Mouse (Mus musculus): ENCODE results near the gene Sorbs1.

Gene Sorbs1

DNA sequence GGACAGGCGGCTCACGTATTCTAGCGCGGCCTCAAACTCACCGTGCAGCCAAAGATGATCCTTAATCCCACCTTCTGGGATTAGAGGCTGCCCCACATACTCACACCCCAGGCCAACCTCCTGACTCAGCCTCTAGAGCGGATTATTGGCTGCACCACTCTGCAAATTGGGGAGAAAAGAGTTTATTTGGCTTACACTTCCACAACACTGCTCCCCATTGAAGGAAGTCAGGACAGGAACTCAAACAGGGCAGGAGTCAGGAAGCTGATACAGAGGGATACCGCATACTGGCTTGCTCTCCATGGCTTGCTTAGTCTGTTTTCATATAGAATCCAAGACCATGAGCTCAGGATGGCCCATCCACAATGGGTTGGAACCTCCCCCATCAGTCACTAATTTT, 797 bp upstream of the Sorbs1 start:
- no peak for DNase-seq (ENCODE audit: low read depth, low spot score)

DNA sequence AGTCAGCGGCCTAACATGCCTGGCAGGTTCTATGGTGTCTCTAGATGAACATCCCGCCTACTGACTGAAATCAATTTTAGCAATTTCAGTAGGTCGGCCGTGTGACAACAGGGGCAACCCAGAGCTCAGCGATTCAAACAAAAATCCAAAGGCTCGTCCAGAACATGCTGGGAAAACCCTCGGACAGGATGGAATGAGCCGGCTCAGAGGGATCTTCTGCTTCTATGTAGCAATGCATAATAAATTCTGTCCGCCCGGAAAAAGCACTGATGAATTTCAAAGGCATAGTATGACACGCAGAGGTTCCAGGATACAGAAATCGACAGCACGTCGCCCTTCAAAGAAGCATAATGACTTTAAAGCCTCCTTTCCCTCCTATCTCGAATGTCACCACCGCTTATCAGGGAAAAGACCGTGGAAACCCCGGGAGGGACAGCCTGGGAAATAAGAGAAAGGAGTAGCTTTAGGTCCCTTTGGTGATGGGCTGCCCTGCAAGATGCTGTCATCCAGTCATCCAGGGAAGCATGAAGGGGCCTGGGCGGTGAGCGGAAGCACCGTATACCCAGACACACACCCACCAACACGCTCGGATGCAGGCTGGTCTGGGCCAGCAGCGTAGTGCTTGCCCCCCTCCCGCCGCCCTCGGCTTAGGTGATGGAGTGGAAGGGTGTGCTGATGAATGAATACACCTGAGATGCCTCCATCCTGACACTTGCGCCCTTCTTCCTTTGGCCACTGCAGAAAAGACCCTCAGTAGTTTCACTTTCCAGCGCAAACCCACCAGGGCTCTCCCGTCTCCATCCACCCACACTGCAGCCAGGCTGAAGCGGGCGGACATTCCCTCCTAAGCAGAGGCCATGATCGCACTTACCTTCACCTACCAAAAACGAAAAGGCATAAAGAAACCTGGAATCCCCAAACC, 818 bp downstream of the Sorbs1 start:
- DNase-seq (ENCODE audit: low read depth, low spot score) = peak; percentile 30

DNA sequence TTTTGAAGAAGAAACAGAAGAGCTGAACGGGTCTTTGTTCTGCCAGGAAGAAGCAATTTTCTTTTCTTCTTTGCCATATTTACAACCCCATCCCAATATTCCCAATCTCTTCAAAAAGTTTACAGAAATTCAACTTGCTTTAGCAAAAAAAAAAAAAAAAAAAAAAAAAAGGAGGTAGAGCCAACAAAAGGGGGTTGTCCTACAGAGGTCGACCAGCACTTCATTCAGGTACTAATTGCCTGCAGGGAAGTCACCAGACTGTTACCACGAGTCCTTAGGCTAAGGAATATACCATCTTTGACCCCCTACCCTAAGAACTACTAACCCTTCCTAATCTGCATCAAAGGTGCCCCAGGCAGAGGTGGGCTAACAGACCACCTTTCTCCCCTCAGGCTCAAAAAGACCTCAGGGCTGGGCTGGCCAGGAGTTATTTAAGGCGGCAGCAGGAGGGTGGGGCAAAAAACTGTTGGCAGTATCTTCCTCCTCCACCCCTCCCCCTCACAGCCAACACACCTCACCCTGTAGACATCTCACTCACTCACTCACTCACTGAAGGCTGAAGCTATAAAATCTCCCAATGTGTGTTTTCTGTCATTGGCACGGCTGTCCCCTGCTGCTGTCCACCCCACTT, 1.8 kb downstream of the Sorbs1 start:
- no peak for DNase-seq (ENCODE audit: low read depth, low spot score)

DNA sequence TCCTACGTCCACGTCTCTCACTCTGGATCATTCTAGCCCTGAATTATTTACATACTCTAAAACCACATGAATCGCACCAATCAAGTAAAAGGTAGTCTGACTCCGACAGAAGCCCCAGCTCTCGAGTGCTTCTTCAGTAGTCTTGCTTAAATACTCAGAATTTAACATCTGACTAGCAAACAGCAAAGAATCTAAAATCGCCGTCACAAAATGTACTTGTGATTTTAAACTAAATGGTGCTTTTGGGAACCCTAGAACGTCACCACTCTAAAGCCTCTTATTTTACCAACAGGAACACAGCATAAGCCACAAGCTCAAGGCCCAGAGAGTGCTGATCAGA, 2.5 kb downstream of the Sorbs1 start:
- DNase-seq (ENCODE audit: low read depth, low spot score) = no peak

- DNase-seq (ENCODE audit: low read depth, low spot score) = no peak
Measured at GRCm38 (mm10) chr19:40510387-40511099, 3.0 kb downstream of the Sorbs1 start.

DNA sequence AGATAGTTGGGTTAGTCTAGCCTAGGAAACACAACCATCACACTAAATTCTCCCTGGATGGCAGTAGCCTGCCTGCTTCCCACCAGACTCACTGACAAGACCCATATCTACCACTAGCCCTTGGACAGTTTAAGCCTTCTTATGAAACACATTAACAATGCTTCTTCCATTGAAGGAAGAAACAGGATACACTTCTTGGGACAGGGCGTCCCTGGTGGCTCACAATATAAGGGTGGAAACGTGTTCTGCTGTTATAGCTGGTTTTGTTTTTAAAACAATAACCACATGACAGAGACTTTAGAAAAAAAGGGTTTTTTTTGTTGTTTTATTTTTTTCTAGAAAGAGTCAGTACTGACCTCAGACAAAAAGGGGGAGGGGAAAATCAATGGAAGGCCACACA, 4.3 kb downstream of the Sorbs1 start:
- DNase-seq (ENCODE audit: low read depth, low spot score) = no peak

DNA sequence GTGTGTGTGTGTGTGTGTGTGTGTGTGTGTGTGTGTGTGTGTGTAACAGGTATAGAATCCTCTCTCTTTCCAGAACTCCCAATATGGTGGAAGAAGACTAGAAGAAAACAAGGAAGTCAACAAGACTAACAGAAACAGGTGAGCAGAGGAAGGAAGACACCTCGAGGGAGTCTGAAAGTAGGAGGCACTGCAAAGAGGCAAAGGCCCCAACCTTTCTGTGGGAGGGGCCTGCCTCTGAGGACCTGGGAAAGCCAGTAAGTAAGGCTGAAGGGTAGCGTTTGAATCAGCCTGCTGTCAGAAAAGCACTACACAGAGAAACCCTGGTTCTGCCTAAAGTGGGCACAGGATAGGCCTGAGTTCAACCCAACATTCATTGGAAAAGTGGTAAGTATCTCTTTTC, 4.7 kb downstream of the Sorbs1 start:
- DNase-seq (ENCODE audit: low read depth, low spot score) = no peak

DNA sequence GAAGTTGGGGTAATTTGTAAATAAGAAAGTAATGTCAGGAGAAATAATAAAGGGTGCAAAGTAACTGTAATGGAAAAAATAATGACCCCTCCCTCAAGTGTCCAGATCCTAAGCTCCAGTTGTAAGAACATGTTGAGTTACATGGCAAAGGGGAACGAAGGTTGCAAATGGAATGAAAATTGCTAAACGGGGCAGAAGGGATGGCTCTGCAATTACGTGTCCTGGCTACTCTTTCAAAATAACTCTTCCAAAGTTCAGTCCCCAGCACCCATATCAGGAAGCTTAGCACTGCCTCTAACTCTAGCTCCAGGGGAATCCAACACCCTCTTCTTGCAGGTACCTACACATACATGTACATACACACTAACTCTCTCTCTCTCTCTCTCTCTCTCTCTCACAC, 6.6 kb downstream of the Sorbs1 start:
- no peak for DNase-seq (ENCODE audit: low read depth, low spot score)

GRCm38 (mm10) chr19:40504336-40504735, 9.2 kb downstream of the Sorbs1 start:
- no peak for DNase-seq (ENCODE audit: low read depth, low spot score)

GRCm38 (mm10) chr19:40499940-40500737, 13.4 kb downstream of the Sorbs1 start:
- DNase-seq (ENCODE audit: low read depth, low spot score) = no peak

DNA sequence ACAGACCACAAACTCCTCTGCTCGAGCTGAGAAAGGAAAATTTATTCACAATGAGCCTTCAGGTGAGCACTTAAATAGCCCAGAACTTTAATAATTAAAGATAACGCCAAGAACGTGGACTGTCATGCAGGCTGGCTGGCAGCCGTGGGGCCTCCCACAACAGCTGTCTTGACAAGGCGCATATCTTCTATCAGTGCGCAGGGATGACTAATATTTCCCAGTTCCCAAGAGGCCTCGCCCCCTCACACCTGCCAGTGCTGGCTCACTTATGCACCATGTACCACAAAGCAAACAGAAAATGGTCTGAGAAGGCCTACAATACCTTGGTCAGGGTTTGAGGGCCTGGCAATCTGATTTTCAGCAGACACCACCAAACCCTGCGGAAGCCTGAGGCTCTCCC, 14.4 kb downstream of the Sorbs1 start:
- peak; percentile 37 for DNase-seq (ENCODE audit: low read depth, low spot score)

DNA sequence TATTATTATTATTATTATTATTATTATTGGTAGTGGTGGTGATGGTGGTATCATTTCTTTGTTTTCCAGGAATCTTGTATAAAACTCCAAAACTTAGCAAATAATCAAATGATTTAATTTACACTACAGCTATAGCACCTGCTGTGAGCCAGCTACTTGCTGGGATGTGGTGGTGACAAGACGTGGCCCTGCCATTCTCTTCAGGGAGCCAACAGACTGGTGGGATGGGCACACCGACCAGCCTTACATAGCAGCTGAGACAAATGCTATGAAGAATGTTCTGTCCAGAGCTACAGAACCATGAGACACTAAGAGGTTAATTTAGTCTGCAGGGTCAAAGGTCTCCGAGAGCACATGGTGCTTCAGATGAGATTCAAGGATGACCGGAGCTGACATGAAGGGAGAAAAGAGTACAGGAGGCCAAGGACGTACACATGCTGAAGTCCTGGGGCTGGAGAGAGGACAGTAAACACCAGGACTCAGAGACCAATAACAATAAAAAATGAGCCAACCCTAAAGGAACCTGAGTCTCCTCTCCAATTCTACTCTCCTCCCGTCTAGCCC, 15.3 kb downstream of the Sorbs1 start:
- DNase-seq (ENCODE audit: low read depth, low spot score) = no peak

- DNase-seq (ENCODE audit: low read depth, low spot score) = no peak
Measured at GRCm38 (mm10) chr19:40496509-40497267, 16.9 kb downstream of the Sorbs1 start.

- DNase-seq (ENCODE audit: low read depth, low spot score) = no peak
Measured at GRCm38 (mm10) chr19:40496071-40496470, 17.5 kb downstream of the Sorbs1 start.

DNA sequence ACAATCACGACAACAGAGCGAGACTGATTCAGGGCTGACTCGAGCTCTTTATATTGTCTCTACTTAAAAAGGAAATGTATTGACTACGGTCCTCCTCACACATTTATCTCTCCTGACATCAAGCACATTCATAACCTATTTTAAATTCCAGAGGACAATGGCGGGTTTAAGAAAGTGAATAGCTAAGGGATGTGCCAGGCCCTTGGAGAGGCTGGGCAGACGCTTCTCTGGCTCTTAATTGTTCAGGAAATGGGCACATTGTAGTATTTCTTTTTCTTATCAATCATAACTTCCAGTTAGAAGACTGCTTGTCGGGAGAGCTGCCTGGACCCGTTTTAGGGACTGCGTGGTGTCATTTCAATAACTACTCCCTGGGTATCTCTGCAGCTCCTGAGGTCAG, 20.7 kb downstream of the Sorbs1 start:
- no peak for DNase-seq (ENCODE audit: low read depth, low spot score)

DNA sequence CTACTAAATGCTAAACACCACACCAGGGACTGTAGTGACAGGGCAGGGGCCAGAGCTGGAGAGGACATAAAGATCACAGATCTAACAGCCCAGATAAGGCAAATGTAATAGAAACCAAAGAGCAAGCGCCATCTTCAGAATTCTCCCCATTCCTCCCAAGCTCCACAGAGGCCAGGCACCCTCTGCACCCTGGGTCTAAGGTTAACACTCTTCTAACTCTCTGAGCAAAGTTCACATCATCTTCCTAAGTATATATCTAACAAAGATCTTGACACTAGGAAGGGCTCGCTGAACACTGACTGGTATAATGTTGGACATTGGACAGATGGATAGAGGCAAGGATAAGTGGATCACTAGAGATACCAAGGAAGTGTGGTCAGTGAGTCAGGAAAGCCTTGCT, 22.1 kb downstream of the Sorbs1 start:
- DNase-seq (ENCODE audit: low read depth, low spot score) = no peak

DNA sequence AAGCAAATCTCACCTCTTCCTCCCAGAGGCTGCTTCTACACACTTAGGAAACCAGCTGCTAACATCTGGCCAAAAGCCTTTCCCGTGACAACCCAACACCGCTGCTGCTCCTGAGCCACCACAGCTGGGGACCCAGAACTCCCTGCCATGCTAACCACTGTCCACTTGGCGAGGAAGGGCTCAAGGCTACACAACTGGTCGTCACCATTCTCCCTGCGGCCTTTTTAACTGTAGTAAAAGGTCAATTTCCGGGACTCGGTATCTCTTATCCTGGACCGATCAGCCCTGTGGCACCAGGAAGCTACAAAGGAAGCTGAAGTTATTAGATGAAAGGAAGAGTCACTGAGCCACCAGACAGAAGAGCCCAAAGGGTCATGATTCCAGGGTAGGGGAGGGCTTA, 22.8 kb downstream of the Sorbs1 start:
- no peak for DNase-seq (ENCODE audit: low read depth, low spot score)

DNA sequence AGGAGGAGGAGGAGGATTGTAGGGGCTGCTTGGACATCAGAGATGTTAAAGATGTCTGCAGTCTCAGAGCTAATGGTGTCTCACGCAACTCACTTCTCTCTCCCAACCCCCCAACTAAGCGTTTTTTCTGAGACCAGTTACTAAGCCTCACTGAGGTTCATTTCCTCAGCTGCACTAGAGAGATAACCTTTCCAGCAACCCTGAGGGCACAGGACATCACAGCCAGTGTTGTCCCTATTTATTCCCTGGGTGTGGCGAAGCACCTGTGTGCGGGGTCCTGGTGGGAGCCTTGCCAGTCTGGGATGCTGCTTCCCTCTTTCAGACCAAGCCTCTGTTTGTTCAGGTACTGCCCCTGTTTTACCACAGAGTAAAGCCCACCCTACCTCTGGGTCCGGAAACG, 23.9 kb downstream of the Sorbs1 start:
- DNase-seq (ENCODE audit: low read depth, low spot score) = no peak

DNA sequence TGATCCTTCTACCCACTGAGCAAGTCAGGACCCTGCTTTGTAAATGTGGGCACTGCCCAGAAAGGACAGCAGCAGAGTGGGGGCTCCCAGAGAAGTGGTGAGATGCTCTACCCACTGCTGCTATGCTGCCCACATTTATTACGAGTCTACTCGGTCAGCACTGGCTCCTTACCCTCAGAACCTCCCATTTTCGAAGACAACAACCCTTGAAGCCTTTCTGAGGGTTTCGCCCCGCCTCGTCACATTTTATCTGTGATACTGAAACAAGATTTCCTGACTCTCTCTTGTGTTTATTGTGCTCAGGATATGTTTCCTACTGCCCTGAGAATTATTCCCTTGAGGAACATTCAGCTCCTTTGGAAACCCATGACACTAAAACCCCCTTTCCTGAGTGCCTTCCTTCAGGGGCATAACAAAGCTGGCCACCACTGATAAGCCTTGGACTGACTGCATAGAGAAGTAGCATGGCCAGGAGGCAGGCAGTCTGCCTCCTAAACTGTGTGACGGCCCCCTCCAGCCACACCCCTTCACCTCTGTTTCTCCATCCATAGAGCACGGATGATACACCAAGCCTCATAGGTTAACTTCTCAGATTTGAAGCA, 24.6 kb downstream of the Sorbs1 start:
- no peak for DNase-seq (ENCODE audit: low read depth, low spot score)

DNA sequence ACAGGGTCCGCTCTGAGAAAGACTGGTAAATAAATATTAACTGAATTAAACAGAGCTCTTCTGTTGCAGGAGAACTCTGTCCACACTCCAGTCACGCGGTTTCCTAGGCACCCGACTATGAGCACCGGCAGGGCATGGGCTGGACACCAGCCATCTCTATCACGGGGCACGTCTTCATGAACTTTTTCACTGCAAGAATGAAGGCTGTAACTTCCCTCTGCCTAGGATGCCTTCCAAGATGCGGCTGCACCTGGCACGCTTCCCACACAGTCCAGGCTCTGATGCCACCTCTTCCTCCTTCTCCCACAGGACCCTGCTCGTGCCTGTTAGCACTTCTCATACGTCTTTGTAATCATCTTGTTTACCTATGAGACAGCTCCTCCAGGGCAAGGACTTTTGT, 26.0 kb downstream of the Sorbs1 start:
- DNase-seq (ENCODE audit: low read depth, low spot score) = no peak

All from 3T3-L1 (cell line).